Mouse (Mus musculus) kidney, embryonic 16.5 days (tissue): ENCODE data around the gene Zmynd10. TPM values are rescaled to one million over a fixed set of nuclear protein-coding genes. Genes with fewer than 3 reads are reported as not detected.

Source experiments
- ATAC-seq: fragments of 200-750 bp; cut with Nextera tagmentation; 2 replicates; pipeline ENCODE4 v1.8.0; 2017; ENCODE audit warnings: moderate TSS enrichment; ENCODE audit not compliant: low FRiP score, low TSS enrichment
- H3K27ac ChIP-seq: fragments of 300-500 bp; sonication (generic); 2 replicates; pipeline ENCODE4 v1.5.1; 2014; ENCODE audit warnings: low read length
- H3K27me3 ChIP-seq: fragments of 300-500 bp; sonication (generic); 2 replicates; pipeline ENCODE4 v1.6.1; 2014; ENCODE audit warnings: low read length, control low read depth, mixed read lengths; ENCODE audit not compliant: insufficient read depth
- H3K36me3 ChIP-seq: fragments of 300-500 bp; sonication (generic); 2 replicates; pipeline ENCODE4 v1.6.1; 2014; ENCODE audit warnings: low read length, control low read depth, mixed read lengths; ENCODE audit not compliant: insufficient read depth
- H3K4me1 ChIP-seq: fragments of 300-500 bp; sonication (generic); 2 replicates; pipeline ENCODE4 v1.6.1; 2014; ENCODE audit warnings: low read length, control low read depth, mixed read lengths; ENCODE audit not compliant: insufficient read depth
- H3K4me2 ChIP-seq: fragments of 300-500 bp; sonication (generic); replicated peaks from 2 replicates; pipeline ENCODE4 v1.6.1; 2014; ENCODE audit warnings: low read depth, low read length
- H3K4me3 ChIP-seq: fragments of 300-500 bp; sonication (generic); 2 replicates; pipeline ENCODE4 v1.5.1; 2014; ENCODE audit warnings: mild to moderate bottlenecking, low read length
- H3K9ac ChIP-seq: fragments of 300-500 bp; sonication (generic); replicated peaks from 2 replicates; pipeline ENCODE4 v1.6.1; 2014; ENCODE audit warnings: low read length
- H3K9me3 ChIP-seq: fragments of 300-500 bp; sonication (generic); 2 replicates; pipeline ENCODE4 v1.6.1; 2016; ENCODE audit warnings: low read length, control low read depth
- WGBS: fragments of 180-500 bp; shearing (Covaris S2); extraction: QIAGEN DNeasy Blood & Tissue Kit; methylation state at CpG from one replicate; pipeline ENCODE4 v1.1.7; 2014; 5-methylcytosine and 5-hydroxymethylcytosine counted together
- polyA plus RNA-seq: library from polyadenylated mRNA; unstranded; fragments of >200 nt; fragmentation: Nextera tagmentation; extraction: Ambion mirVana; gene quantifications from 2 replicates; pipeline ENCODE4 v1.2.1, GENCODE M21; 2015

The Zmynd10 gene
- polyA plus RNA-seq, 1 experiment from 2014 or later: 3.3 TPM

DNA sequence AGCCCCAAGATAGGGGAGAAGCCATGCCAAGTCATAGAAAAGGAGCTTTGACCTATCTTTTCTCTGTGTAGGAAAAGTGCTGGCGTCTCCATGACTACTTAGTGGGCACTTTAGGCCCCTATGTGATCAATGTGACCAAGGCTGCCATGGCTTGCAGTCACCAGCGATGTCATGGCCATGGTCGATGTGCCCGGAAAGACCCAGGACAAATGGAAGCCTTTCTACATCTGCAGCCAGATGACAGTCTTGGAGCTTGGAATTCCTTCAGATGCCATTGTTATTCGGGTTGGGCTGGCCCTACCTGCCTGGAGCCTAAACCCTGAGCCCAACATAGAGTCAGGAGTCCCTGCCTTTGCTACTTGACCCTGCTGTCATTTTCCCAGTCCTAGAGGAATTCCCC is 39.4 kb downstream of the Zmynd10 start:
- Histone ChIP-seq H3K9me3 (no peaks in the 10 kb centered on the region), H3K27ac (no peak overlapping the region), H3K27me3 (no peaks in the 10 kb centered on the region), H3K4me1 (peaks cover 20% of the 10 kb centered on the region), H3K4me2 (no peak overlapping the region), H3K4me3 (no peak overlapping the region), H3K36me3 (peaks cover 32% of the 10 kb centered on the region), H3K9ac (no peak overlapping the region)
- no peak for ATAC-seq
- WGBS: 86% methylated on average over 5 of the region's 5 CpGs

DNA sequence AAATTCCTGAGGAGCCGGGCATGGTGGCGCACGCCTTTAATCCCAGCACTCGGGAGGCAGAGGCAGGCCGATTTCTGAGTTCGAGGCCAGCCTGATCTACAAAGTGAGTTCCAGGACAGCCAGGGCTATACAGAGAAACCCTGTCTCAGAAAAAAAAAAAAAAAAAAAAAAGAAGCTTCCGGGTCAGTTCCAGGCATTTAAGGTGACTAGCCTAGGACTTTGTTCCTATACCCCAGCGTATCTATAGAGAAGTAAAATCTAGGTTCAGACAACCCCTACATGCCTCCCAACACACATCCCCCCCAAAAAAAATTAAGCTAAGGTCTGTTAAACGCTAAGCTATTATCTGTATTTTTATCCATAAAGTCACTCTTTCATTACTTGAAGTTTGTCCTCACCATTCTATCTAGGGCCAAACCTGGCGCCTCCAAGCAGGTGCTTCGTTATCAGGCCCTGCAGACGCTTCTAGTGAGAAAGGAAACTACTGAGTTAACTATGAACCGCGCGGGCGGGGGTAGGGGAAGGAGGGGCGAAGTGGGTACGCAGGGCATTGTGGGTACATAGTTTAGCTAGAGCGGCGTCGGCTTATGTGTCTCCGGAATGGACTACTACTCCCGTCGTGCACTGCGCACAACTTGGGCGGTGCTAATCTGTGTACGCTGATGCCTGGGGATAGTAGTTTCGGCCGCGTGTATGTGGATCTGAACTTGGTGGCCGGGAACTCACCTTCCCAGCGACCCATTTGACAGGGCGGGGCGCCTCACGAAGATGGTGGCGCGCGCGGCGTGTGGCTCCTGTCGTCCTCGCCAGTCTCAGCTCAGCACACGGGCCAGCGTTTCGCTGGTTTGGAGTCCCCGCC is 40.1 kb downstream of the Zmynd10 start, which contains the start of gene Ifrd2:
Gene Ifrd2 (plus strand): TSS at position 669 of the 859 bp plus-strand sequence.
- Histone ChIP-seq H3K4me3 (peak within 1 kb of the TSS; percentile 80), H3K27me3 (no peaks in the 10 kb centered on the region), H3K4me2 (peak within 1 kb of the TSS; percentile 95), H3K9me3 (no peaks in the 10 kb centered on the region), H3K27ac (peak within 1 kb of the TSS; percentile 62; the same call in 1 of the 2 replicates), H3K4me1 (peaks cover 13% of the 10 kb centered on the region), H3K36me3 (peaks cover 38% of the 10 kb centered on the region), H3K9ac (peak within 1 kb of the TSS; percentile 76)
- ATAC-seq: peak; percentile 98
- 12% methylated on average over 46 of the region's 46 CpGs for WGBS

DNA sequence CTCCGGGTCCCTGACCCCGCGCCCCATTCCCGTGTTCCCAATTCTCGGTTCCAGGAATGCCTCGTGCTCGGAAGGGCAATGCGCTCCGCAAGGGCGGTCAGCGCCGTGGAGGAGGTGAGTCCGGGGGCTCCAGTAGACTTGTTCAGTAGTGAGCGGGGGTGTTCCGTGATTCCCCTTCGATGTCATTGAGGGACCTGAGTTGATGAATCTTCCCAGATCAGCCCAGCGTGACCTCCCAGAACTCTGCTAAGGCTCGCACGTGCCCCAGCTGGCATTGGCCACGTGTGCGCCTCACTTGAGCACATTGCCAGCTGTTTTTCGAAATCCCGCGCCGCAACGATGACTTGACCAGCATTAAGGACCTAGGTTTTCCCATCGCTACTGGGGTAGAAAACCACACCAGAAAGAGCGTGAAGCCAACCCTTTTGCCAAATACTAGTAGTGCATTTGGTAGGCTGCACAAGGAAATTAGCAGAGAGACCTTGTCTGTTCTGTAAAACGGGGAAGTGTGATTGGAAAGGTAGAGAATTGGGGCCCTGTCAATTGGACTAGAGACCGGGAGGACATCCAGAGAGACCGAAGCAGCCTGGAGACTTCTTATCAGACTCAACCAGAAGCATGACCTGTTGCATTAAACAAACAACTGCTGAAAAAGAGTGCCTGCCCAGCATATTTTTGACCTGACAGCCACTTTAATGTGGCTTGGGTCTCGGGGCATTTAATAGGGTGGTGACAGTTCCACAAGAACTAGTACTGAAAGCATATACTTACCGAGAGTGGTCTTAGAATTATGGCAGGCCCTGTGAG is 40.9 kb downstream of the Zmynd10 start:
- H3K9ac ChIP-seq: peak overlapping the region; percentile 76
- peaks cover 13% of the 10 kb centered on the region for H3K4me1 ChIP-seq
- ATAC-seq: peak; percentile 46
- H3K36me3 ChIP-seq: peaks cover 41% of the 10 kb centered on the region
- H3K4me3 ChIP-seq: peak overlapping the region; percentile 80
- no peaks in the 10 kb centered on the region for H3K9me3 ChIP-seq
- peak overlapping the region; percentile 62; the same call in 1 of the 2 replicates for H3K27ac ChIP-seq
- 1% methylated on average over 33 of the region's 33 CpGs for WGBS
- H3K27me3 ChIP-seq: no peaks in the 10 kb centered on the region
- peak overlapping the region; percentile 95 for H3K4me2 ChIP-seq

DNA sequence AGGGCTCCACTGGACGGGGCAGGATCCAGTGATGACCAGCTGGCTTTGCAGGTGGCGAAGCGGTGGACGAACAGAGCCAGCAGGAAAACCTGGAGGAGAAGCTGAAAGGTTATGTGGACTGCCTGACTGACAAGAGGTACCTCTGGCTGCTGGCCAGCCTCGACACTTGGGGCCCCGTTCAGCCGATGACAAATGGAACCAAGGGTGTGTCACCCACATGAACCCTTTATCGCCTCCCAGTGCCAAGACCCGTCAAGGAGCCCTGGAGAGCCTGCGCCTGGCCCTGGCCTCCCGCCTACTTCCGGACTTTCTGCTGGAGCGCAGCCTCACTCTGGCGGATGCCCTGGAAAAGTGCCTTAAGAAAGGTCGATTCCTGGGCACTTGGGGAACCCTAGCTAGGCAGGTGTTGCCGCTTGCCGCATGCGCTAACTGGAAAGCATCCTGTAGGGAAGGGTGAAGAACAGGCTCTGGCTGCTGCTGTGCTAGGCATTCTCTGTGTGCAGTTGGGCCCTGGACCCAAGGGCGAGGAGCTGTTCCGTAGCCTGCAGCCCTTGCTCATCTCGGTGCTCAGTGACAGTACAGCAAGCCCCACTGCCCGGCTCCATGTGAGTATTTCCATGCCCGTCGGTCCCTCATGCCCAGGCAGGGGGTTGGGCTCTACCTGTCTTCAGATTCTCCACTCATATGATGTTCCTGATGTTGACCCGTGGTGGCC is 43.1 kb downstream of the Zmynd10 start:
- ATAC-seq: no peak
- H3K9me3 ChIP-seq: no peaks in the 10 kb centered on the region
- no peak overlapping the region for H3K4me3 ChIP-seq
- H3K4me1 ChIP-seq: peaks cover 13% of the 10 kb centered on the region
- no peak overlapping the region for H3K9ac ChIP-seq
- 86% methylated on average over 25 of the region's 25 CpGs for WGBS
- H3K36me3 ChIP-seq: peaks cover 49% of the 10 kb centered on the region
- no peaks in the 10 kb centered on the region for H3K27me3 ChIP-seq
- H3K27ac ChIP-seq: no peak overlapping the region
- no peak overlapping the region for H3K4me2 ChIP-seq

DNA sequence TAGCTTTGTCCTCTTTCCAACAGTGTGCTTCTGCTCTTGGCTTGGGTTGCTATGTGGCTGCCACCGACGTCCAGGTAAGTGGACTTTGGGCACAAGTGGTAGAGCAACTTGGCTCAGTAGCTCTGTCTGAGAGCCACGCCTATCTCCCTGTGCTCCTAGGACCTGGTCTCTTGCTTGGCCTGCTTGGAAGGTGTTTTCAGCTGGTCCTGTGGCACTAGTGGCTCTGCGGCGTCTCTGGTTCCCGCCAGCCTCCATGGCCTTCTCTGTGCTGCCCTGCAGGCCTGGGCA is 43.6 kb downstream of the Zmynd10 start:
- H3K27me3 ChIP-seq: no peaks in the 10 kb centered on the region
- no peak overlapping the region for H3K4me2 ChIP-seq
- no peak overlapping the region for H3K4me3 ChIP-seq
- H3K4me1 ChIP-seq: peaks cover 13% of the 10 kb centered on the region
- no peak for ATAC-seq
- peaks cover 47% of the 10 kb centered on the region for H3K36me3 ChIP-seq
- no peaks in the 10 kb centered on the region for H3K9me3 ChIP-seq
- WGBS: 96% methylated on average over 6 of the region's 6 CpGs
- H3K27ac ChIP-seq: no peak overlapping the region
- H3K9ac ChIP-seq: no peak overlapping the region

DNA sequence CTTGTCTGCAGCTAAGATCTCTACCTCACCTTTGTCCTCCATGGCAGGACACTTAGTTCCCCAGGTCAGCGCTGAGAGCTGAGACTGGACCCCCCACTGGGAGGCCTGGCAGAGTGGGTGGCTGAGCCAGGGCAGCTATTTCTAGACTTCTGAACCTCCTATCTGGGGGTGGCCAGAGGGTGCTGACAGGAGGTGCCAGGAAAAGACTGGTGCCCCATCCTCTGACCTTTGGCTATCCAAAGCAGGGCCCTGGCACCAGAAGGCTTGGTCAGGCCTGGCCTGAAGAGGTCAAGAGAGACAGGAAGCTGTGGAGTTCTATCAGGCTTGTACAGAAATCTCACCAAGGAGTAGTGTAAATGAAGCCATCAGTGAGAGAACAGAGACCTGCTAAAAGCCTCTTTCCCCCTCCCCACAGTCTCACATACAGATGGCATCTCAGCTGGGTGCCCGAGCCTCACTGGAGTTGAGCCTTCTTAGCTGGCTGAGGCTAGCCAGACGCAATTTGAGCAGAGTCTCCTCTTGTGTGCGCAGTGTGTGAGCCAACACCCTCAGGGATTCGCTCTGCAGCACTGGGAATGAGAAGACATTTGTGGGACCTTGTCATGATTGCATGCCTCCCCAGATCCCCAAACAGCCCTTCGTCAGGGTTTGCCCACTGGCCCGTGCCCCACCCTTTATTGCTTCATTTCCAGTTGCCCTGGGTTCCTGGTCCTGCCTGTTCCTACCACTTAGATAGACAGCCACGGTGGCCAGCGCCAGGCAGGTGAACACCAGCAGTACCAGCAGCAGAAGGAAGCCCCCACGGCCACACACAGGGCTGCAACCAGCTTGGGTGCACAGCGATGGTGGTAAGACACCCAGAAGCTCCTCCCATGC is 46.2 kb downstream of the Zmynd10 start:
- Histone ChIP-seq H3K4me1 (peaks cover 9% of the 10 kb centered on the region), H3K4me3 (no peak overlapping the region), H3K36me3 (peaks cover 47% of the 10 kb centered on the region), H3K27ac (no peak overlapping the region), H3K9me3 (no peaks in the 10 kb centered on the region), H3K4me2 (no peak overlapping the region), H3K9ac (no peak overlapping the region), H3K27me3 (no peaks in the 10 kb centered on the region)
- ATAC-seq: no peak
- 88% methylated on average over 11 of the region's 11 CpGs for WGBS

DNA sequence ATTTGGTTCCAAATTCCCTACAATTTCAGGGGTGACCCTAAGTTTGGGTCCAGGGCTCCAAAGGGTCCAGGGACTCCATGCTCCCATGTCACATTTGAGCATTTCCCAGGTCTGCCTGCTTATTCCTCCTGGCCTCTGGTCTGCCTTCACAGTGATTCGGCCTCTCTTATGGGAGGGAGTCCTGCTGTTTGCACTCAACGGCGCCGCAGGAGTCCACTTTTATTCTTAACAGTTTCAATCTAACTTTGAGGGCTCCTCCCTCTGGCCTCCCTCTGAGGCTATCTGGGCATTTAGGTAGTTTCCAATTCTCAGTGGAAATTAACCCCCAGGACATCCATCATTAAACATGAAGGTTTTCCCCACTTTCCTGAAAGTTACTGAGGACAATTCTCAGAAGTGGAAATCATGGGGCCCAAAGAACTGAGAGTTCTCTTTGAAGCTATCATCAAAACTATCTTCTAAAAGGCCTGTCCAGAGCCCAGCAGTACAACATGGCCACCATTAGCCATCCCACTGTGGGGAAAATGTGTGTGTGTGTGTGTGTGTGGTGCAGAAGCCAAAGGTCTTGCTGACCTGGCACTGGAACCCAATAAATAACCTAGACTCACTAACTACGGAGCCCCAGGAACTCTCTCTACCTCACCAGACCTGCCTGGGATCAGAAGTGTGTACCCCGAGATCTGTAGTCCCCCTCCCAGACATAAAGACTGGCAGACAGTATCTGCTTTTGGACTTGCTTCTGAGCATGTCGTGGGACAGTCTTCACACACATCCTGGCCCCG is 47.4 kb downstream of the Zmynd10 start:
- 73% methylated on average over 8 of the region's 8 CpGs for WGBS
- Histone ChIP-seq H3K4me1 (peaks cover 2% of the 10 kb centered on the region; the same call in 1 of the 2 replicates), H3K27ac (no peak overlapping the region), H3K9ac (no peak overlapping the region), H3K27me3 (no peaks in the 10 kb centered on the region), H3K4me2 (no peak overlapping the region), H3K4me3 (no peak overlapping the region), H3K36me3 (peaks cover 46% of the 10 kb centered on the region), H3K9me3 (no peaks in the 10 kb centered on the region)
- no peak for ATAC-seq

DNA sequence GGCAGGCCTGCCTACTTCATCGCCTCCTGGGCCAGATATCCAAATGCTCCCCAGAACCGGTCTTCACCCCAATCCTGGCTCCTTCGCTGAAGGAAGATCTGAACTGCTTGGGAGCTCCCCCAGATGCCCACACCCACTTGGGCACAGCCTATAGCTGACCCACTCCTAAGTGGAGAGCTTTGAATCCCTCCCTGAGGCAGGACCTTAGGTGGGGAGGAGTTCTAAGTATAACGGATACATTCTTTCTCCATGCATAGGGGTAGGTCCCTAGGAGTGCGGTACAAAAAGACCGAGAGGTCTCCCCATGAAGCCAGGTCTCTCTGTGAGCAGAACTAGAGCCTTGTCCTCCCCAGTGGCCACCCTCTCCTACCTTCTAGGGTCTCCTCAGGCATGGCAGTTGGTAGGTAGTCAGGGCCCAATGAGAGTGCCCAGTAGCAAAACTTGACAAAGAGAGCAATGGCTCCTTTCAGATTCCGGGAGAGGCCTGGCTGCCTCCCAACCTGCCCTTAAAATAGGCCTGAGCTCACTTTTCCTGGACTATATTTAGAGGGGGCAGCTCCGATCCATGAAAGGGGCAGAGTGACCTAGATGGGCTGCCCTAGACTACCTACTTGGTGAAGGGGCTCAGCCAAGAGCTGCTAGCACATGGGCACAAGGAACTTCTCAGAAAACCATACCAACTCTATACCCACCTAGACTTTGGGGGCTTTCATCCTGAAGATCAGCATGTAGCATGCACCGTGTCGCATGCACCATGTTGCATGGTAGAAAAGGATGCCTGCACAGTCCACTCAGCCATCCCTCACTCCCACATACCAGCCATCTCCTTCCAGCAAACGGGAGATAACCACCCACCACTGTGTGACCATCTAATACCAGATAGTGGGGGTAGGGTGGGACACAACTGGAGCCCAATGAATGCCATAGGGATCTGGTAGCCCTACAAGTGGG is 49.8 kb downstream of the Zmynd10 start:
- 83% methylated on average over 11 of the region's 11 CpGs for WGBS
- no peak overlapping the region; the same call in 1 of the 2 replicates for H3K9ac ChIP-seq

More for the DNA sequence above, 49.8 kb downstream of the Zmynd10 start:
- H3K27ac ChIP-seq: no peak overlapping the region
- H3K4me2 ChIP-seq: no peak overlapping the region
- no peaks in the 10 kb centered on the region for H3K27me3 ChIP-seq
- H3K4me3 ChIP-seq: no peak overlapping the region
- peaks cover 4% of the 10 kb centered on the region for H3K4me1 ChIP-seq
- H3K9me3 ChIP-seq: no peaks in the 10 kb centered on the region
- H3K36me3 ChIP-seq: peaks cover 26% of the 10 kb centered on the region
- ATAC-seq: no peak
